ENCODE assay signal across 17 mouse cellular contexts in genomic region chr4:63344295-63344694, GRCm38 (mm10). TPM values are rescaled to one million over a fixed set of nuclear protein-coding genes. Genes with fewer than 3 reads are reported as not detected.
A peak's percentile ranks its signal among the peaks of the same experiment; 100 is the strongest.
DNase-seq lines count a peak whose midpoint lies in the region; ATAC-seq and TF ChIP-seq lines count a peak whose summit lies in the region.
"Had no signal": no experiment of that assay in that cellular context is flagged by ENCODE, and none has a peak within 500 bp of the region (broad histone marks: within the 10 kb centered on the region; RNA-seq: fewer than 3 reads in every experiment).

Orm1 (plus strand) TSS chr4:63344560.

- ATAC-seq in CD4-positive, CD25-positive, alpha-beta regulatory T cell, adult 4 months, result no peak
- ATAC-seq: intestine, embryonic 16.5 days had no signal

- TF ChIP-seq CTCF in lung, adult 2 months (IDR thresholded peaks at IDR 0.05; ENCODE audit: insufficient read depth, low read length), result no peak

- WGBS in lung, adult 2 months, result 62% methylated on average over 8 of the region's 8 CpGs

- H3K4me1 ChIP-seq in lung, adult 2 months (ENCODE audit: control insufficient read depth, insufficient read depth, low read length), result no peaks in the 10 kb centered on the region
- H3K4me1 ChIP-seq: neural tube, embryonic 13.5 days had no signal

- TF ChIP-seq POLR2A in lung, adult 2 months (IDR thresholded peaks at IDR 0.05; ENCODE audit: borderline replicate concordance, extremely low read depth, low read depth, low read length), result no peak

- no peak within 1 kb of the TSS for H3K4me3 ChIP-seq in lung, adult 2 months (replicated peaks; ENCODE audit: extremely low read depth, low read depth, low read length)
- H3K4me3 ChIP-seq: neural tube, embryonic 13.5 days had no signal

- peak; percentile 49 to 76 for DNase-seq in lung, adult 18-20 months
- DNase-seq in lung, adult 2 months, result no peak
- peak; percentile 75 for DNase-seq in adrenal gland, postnatal 10 days
- peak; percentile 54 for DNase-seq in lung, postnatal 10 days
- DNase-seq in thymus, postnatal 25 days, result no peak
- DNase-seq in kidney, postnatal 10 days, result no peak
- DNase-seq: cerebellum, adult 18-20 months; lung, embryonic 14.5 days; midbrain, embryonic 14.5 days; right cerebral cortex, postnatal 14 days had no signal

RNA-seq across cellular contexts. Expression of gene Orm1, which starts in this region (rescaled TPM):
- 3.9 and 4.7 TPM in 2 replicates for polyA plus RNA-seq in lung, adult 2 months (2012; rRNA removed)
- 10 to 100 TPM in 1 of 2 experiments, 1 to 10 TPM in 1; 3.2 to 11.8 TPM for total RNA-seq in adrenal gland, postnatal 10 days (2021)
- not detected for polyA plus RNA-seq in CD4-positive, CD25-positive, alpha-beta regulatory T cell, adult 4 months (2017; shearing (Covaris generic))
- total RNA-seq: G1E; left cerebral cortex, adult 8-10 months had no signal
- polyA plus RNA-seq: embryonic facial prominence, embryonic 11.5 days; G1E; intestine, embryonic 16.5 days; lung, embryonic 14.5 days; midbrain, embryonic 14.5 days; neural tube, embryonic 13.5 days; testis, adult 2 months had no signal

Comparison
In these comparisons a context has a peak if more than half of its experiments do, and no peak if none do; other contexts are left out.
1. DNase-seq: peak in lung, adult 18-20 months (2 of 2), adrenal gland, postnatal 10 days (single experiment) and lung, postnatal 10 days (single experiment); none in lung, adult 2 months (single experiment), thymus, postnatal 25 days (single experiment) and kidney, postnatal 10 days (single experiment).